In the genomic region with DNA sequence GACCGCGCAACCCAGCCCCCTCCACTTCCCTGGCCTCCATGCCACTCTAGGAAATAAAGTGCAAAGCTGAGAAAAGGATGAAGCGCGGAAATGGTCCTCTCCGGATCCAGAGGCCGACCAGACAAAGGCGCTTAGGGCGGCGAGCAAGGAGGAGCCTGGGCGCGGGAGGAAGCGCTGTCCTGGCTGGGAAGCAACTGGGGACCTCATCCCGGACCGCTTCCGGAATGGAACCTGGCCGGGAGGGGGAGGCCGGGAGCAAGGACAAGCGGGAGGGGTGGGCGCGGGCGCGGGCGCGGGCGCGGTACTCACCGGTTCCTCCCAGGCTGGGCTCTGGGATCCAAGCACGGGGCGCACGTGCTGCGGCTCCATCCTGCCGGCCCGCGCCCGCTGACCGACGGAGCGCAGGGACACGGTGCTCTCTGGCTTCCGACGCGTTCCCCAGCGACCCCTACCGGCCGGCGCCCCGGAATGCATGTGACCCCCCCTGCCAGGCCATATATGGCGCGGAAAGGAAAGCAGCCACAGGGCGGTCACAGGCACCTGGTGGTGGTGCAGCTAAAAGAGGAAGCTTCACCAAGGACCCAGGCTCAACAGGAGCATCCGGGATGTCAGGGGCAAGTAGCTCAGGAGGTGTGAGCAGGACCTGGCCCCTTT, we compare ENCODE assay signal across 10 mouse cellular contexts. TPM values are rescaled to one million over a fixed set of nuclear protein-coding genes. Genes with fewer than 3 reads are reported as not detected.
DNase-seq lines count a peak whose midpoint lies in the region; ATAC-seq and TF ChIP-seq lines count a peak whose summit lies in the region.
"Not testable (repeated sequence)": the region's sequence is repeated elsewhere in the genome, so short reads cannot be mapped to it uniquely, and the experiment has no call there.
"Had no signal": no experiment of that assay in that cellular context is flagged by ENCODE, and none has a peak within 500 bp of the region (broad histone marks: within the 10 kb centered on the region; RNA-seq: fewer than 3 reads in every experiment).

Gm3468 (minus strand) TSS at position 394 of the 654 bp plus-strand sequence.

- DNase-seq in cerebellum, adult 9-10 months = peak; percentile 7
- peak; percentile 69 for DNase-seq in forebrain, postnatal 0 days
- peak; percentile 58 to 59 for DNase-seq in heart, postnatal 14 days
- DNase-seq in kidney, postnatal 25 days = peak; percentile 41 to 48
- peak; percentile 80 for DNase-seq in neural tube, embryonic 10.5 days (ENCODE audit: extremely low spot score, low spot score)
- peak; percentile 77 for DNase-seq in stomach, postnatal 0 days (ENCODE audit: low spot score)

- not testable (repeated sequence) for H3K27me3 ChIP-seq in ES-Bruce4 (ENCODE audit: control insufficient read depth, insufficient read depth, low read length, poor library complexity, severe bottlenecking); forebrain, postnatal 0 days (ENCODE audit: insufficient read depth, low read length); liver, embryonic 12.5 days (replicated peaks); stomach, postnatal 0 days (ENCODE audit: control insufficient read depth, insufficient read depth, low read length)

- intact Hi-C loops in heart, postnatal 14 days (cut with DNase I) = not testable (repeated sequence)

- not testable (repeated sequence) for H3K4me1 ChIP-seq in ES-Bruce4 (ENCODE audit: control insufficient read depth, insufficient read depth, low read length); forebrain, postnatal 0 days (ENCODE audit: insufficient read depth); liver, embryonic 12.5 days; stomach, postnatal 0 days (replicated peaks; ENCODE audit: control insufficient read depth, insufficient read depth)

- TF ChIP-seq EP300 in ES-Bruce4 (IDR thresholded peaks at IDR 0.05; ENCODE audit: insufficient read depth, low read depth, low read length); stomach, postnatal 0 days (optimal IDR thresholded peaks at IDR 0.05): not testable (repeated sequence)

- peak within 1 kb of the TSS; percentile 35; the same call in 1 of the 2 replicates for H3K9ac ChIP-seq in ES-Bruce4 (ENCODE audit: low read depth, poor library complexity, severe bottlenecking)
- peak within 1 kb of the TSS; percentile 46 for H3K9ac ChIP-seq in forebrain, postnatal 0 days
- H3K9ac ChIP-seq in liver, embryonic 12.5 days; stomach, postnatal 0 days (ENCODE audit: low read length): not testable (repeated sequence)

- H3K9me3 ChIP-seq in ES-Bruce4 (replicated peaks; ENCODE audit: control insufficient read depth, insufficient read depth, low read length, poor library complexity, severe bottlenecking); forebrain, postnatal 0 days (ENCODE audit: low read length); liver, embryonic 12.5 days (replicated peaks); stomach, postnatal 0 days (ENCODE audit: control insufficient read depth, low read length): not testable (repeated sequence)

- not testable (repeated sequence) for H3K27ac ChIP-seq in ES-Bruce4 (ENCODE audit: insufficient read depth, low read length); forebrain, postnatal 0 days (ENCODE audit: low read depth, low read length); liver, embryonic 12.5 days; stomach, postnatal 0 days (replicated peaks)

- peak; percentile 94 for ATAC-seq in forebrain, postnatal 0 days
- ATAC-seq in liver, embryonic 12.5 days = not testable (repeated sequence)
- ATAC-seq in stomach, postnatal 0 days (ENCODE audit: low FRiP score, low TSS enrichment) = peak; percentile 76; the same call in 1 of the 2 replicates

- TF ChIP-seq POLR2A in ES-Bruce4 (IDR thresholded peaks at IDR 0.05; ENCODE audit: insufficient read depth, low read length) = not testable (repeated sequence)

- WGBS in forebrain, postnatal 0 days = 4% methylated on average over 30 of the region's 51 CpGs
- WGBS in liver, embryonic 12.5 days (ENCODE audit: insufficient replicate concordance) = 2% methylated on average over 40 of the region's 51 CpGs
- 2% methylated on average over 30 of the region's 51 CpGs for WGBS in stomach, postnatal 0 days

- peak; percentile 27 for TF ChIP-seq CTCF in ES-Bruce4 (IDR thresholded peaks at IDR 0.05; ENCODE audit: low read depth, low read length)
- peak; percentile 71 for TF ChIP-seq CTCF in forebrain, postnatal 0 days (IDR thresholded peaks at IDR 0.05; ENCODE audit: low read depth)
- TF ChIP-seq CTCF in stomach, postnatal 0 days (IDR thresholded peaks at IDR 0.05; ENCODE audit: low read depth) = peak; percentile 71

- H3K36me3 ChIP-seq in ES-Bruce4 (ENCODE audit: control insufficient read depth, insufficient read depth, low read length, poor library complexity, severe bottlenecking); forebrain, postnatal 0 days (ENCODE audit: insufficient read depth); liver, embryonic 12.5 days; stomach, postnatal 0 days (ENCODE audit: control insufficient read depth, insufficient read depth, low read length): not testable (repeated sequence)

- peak within 1 kb of the TSS; percentile 61 for H3K4me3 ChIP-seq in ES-Bruce4 (ENCODE audit: low read depth, low read length)
- H3K4me3 ChIP-seq in forebrain, postnatal 0 days (ENCODE audit: low read depth, low read length) = peak within 1 kb of the TSS; percentile 29
- peak within 1 kb of the TSS; percentile 22 for H3K4me3 ChIP-seq in liver, embryonic 12.5 days
- peak within 1 kb of the TSS; percentile 30 for H3K4me3 ChIP-seq in stomach, postnatal 0 days (ENCODE audit: low read depth, low read length)

- peak within 1 kb of the TSS; percentile 46 for H3K4me2 ChIP-seq in forebrain, postnatal 0 days (ENCODE audit: low read depth)
- H3K4me2 ChIP-seq in liver, embryonic 12.5 days = peak within 1 kb of the TSS; percentile 47
- peak within 1 kb of the TSS; percentile 43 for H3K4me2 ChIP-seq in stomach, postnatal 0 days (replicated peaks; ENCODE audit: low read depth)

RNA-seq across cellular contexts. Expression of gene Gm3468, which starts in this region (rescaled TPM):
- polyA plus RNA-seq in ES-Bruce4 (2011; ENCODE audit: insufficient read depth, insufficient read length, low read depth, missing spikeins) = 1.0 and 1.4 TPM in 2 replicates
- 4.8 and 5.6 TPM in 2 replicates for total RNA-seq in forebrain, postnatal 0 days (2014; rRNA removed)
- 5.7 and 6.4 TPM in 2 replicates for polyA plus RNA-seq in forebrain, postnatal 0 days (2015; fragmentation: Nextera tagmentation; extraction: Ambion mirVana)
- total RNA-seq in heart, postnatal 14 days (2021) = under 1 TPM; 0.33 to 0.44 TPM
- 0.06 and 0.30 TPM in 2 replicates for polyA plus RNA-seq in liver, embryonic 12.5 days (2016; fragmentation: Nextera tagmentation; extraction: Ambion mirVana)
- polyA plus RNA-seq in stomach, postnatal 0 days (2015; fragmentation: Nextera tagmentation; extraction: Ambion mirVana) = 0.68 and 0.85 TPM in 2 replicates
- total RNA-seq: CH12.LX; gastrocnemius, adult 8-10 months had no signal

Comparison
In these comparisons a context has a peak if more than half of its experiments do, and no peak if none do; other contexts are left out.
1. Peak in DNase-seq in heart, postnatal 14 days; RNA of the gene not detected or under 1 TPM.
2. Peak in DNase-seq, ATAC-seq, H3K4me3 ChIP-seq and H3K4me2 ChIP-seq in stomach, postnatal 0 days; RNA of the gene not detected or under 1 TPM.
3. DNase-seq: peak in every context shown above with its lines; median percentile 80 in neural tube, embryonic 10.5 days; 77 in stomach, postnatal 0 days; 69 in forebrain, postnatal 0 days; 58 in heart, postnatal 14 days; 44 in kidney, postnatal 25 days; 7 in cerebellum, adult 9-10 months.